In genomic region chr10:91102799-91103590, GRCm38 (mm10) we compare ENCODE assay signal across 21 mouse cellular contexts. TPM values are rescaled to one million over a fixed set of nuclear protein-coding genes. Genes with fewer than 3 reads are reported as not detected.
A peak's percentile ranks its signal among the peaks of the same experiment; 100 is the strongest.
DNase-seq lines count a peak whose midpoint lies in the region; ATAC-seq and TF ChIP-seq lines count a peak whose summit lies in the region.
"Had no signal": no experiment of that assay in that cellular context is flagged by ENCODE, and none has a peak within 500 bp of the region (broad histone marks: within the 10 kb centered on the region; RNA-seq: fewer than 3 reads in every experiment).

No protein-coding gene starts in this region.

- H3K4me2 ChIP-seq in limb, embryonic 14.5 days (replicated peaks; ENCODE audit: low read depth, low read length, severe bottlenecking): no peak overlapping the region
- H3K4me2 ChIP-seq: embryonic facial prominence, embryonic 13.5 days; forebrain, embryonic 13.5 days; hindbrain, embryonic 13.5 days had no signal

- ATAC-seq in limb, embryonic 14.5 days (ENCODE audit: low FRiP score, low read depth): 0 out of 2 replicates have a peak, but pooled peaks have one; percentile 34
- ATAC-seq: activated CD4-positive, CD25-positive, alpha-beta regulatory T cell, adult 4 months; CD4-positive, CD25-positive, alpha-beta regulatory T cell, adult 4 months; forebrain, embryonic 13.5 days; forebrain, postnatal 0 days; hindbrain, postnatal 0 days had no signal

- TF ChIP-seq POLR2A in limb, embryonic 14.5 days (IDR thresholded peaks at IDR 0.05; ENCODE audit: borderline replicate concordance, extremely low read depth, insufficient read depth, insufficient read length): no peak

- H3K36me3 ChIP-seq in limb, embryonic 14.5 days (ENCODE audit: control insufficient read depth, insufficient read depth, low read length): peaks cover 35% of the 10 kb centered on the region
- H3K36me3 ChIP-seq in limb, embryonic 10.5 days: peaks cover 13% of the 10 kb centered on the region

- 86% methylated on average over 14 of the region's 14 CpGs for WGBS in limb, embryonic 14.5 days
- 90% methylated on average over 14 of the region's 14 CpGs for WGBS in limb, embryonic 10.5 days

- DNase-seq in adrenal gland, postnatal 14 days: peak; percentile 13
- no peak for DNase-seq in adrenal gland, adult 2 months
- DNase-seq in limb, embryonic 14.5 days (ENCODE audit: low spot score): no peak
- DNase-seq in limb, embryonic 10.5 days (ENCODE audit: low spot score): no peak
- peak; percentile 51 for DNase-seq in R1 (ENCODE audit: low read depth, low spot score)
- DNase-seq in left cerebral cortex, adult 11 months (ENCODE audit: low spot score): no peak
- no peak for DNase-seq in retina, embryonic 14.5 days (ENCODE audit: low spot score)
- DNase-seq: adrenal gland, adult 8-10 months; B cell, adult 2 months; cerebellum, adult 11 months; cerebellum, adult 8-10 months; cerebellum, postnatal 14 days; forebrain, postnatal 0 days; gastrocnemius, postnatal 14 days; heart, postnatal 10 days had no signal

- H3K27me3 ChIP-seq in limb, embryonic 14.5 days (ENCODE audit: control insufficient read depth, insufficient read depth, low read length): no peaks in the 10 kb centered on the region
- no peaks in the 10 kb centered on the region for H3K27me3 ChIP-seq in limb, embryonic 10.5 days (ENCODE audit: low read depth, poor library complexity, severe bottlenecking)
- H3K27me3 ChIP-seq: embryonic facial prominence, embryonic 13.5 days; forebrain, embryonic 13.5 days; hindbrain, embryonic 13.5 days had no signal

- no peak overlapping the region for H3K4me3 ChIP-seq in limb, embryonic 14.5 days (replicated peaks; ENCODE audit: low read length)
- no peak overlapping the region for H3K4me3 ChIP-seq in limb, embryonic 10.5 days
- H3K4me3 ChIP-seq: embryonic facial prominence, embryonic 13.5 days; forebrain, embryonic 13.5 days; hindbrain, embryonic 13.5 days had no signal

- H3K9ac ChIP-seq in limb, embryonic 14.5 days (ENCODE audit: low read depth, low read length, severe bottlenecking): no peak overlapping the region
- H3K9ac ChIP-seq: embryonic facial prominence, embryonic 13.5 days; forebrain, embryonic 13.5 days; forebrain, postnatal 0 days; hindbrain, embryonic 13.5 days had no signal

- H3K27ac ChIP-seq in limb, embryonic 14.5 days (replicated peaks; ENCODE audit: low read depth, low read length): no peak overlapping the region
- H3K27ac ChIP-seq in limb, embryonic 10.5 days: no peak overlapping the region
- H3K27ac ChIP-seq: embryonic facial prominence, embryonic 13.5 days; forebrain, embryonic 13.5 days; hindbrain, embryonic 13.5 days; hindbrain, postnatal 0 days had no signal

- H3K9me3 ChIP-seq in limb, embryonic 14.5 days (ENCODE audit: control insufficient read depth, low read length): peaks cover 5% of the 10 kb centered on the region; the same call in 1 of the 2 replicates
- 0 out of 2 replicates have a peak, but pooled peaks cover 2% of the 10 kb centered on the region for H3K9me3 ChIP-seq in limb, embryonic 10.5 days (replicated peaks)
- H3K9me3 ChIP-seq: embryonic facial prominence, embryonic 13.5 days; forebrain, embryonic 13.5 days; hindbrain, embryonic 13.5 days had no signal

- no peaks in the 10 kb centered on the region for H3K4me1 ChIP-seq in limb, embryonic 14.5 days (ENCODE audit: control insufficient read depth, insufficient read depth, low read length)
- H3K4me1 ChIP-seq in limb, embryonic 10.5 days: no peaks in the 10 kb centered on the region
- H3K4me1 ChIP-seq: embryonic facial prominence, embryonic 13.5 days; forebrain, embryonic 13.5 days; hindbrain, embryonic 13.5 days had no signal

RNA-seq across cellular contexts. Expression of gene Ikbip, which starts 20.3 kb away (rescaled TPM):
- total RNA-seq in adrenal gland, postnatal 14 days (2021): 30.8 and 34.5 TPM in 2 replicates
- total RNA-seq in adrenal gland, adult 2 months (2021): 10 to 100 TPM; 33.1 to 43.7 TPM
- polyA plus RNA-seq in adrenal gland, adult 2 months (2012; rRNA removed): 1.2 and 2.2 TPM in 2 replicates
- 33.3 and 54.5 TPM in 2 replicates for polyA plus RNA-seq in limb, embryonic 14.5 days (2012; rRNA removed)
- polyA plus RNA-seq in limb, embryonic 14.5 days (2014; fragmentation: Nextera tagmentation; extraction: Ambion mirVana): 79.2 and 82.5 TPM in 2 replicates
- 15.0 and 19.7 TPM in 2 replicates for polyA plus RNA-seq in limb, embryonic 10.5 days (2016; fragmentation: Nextera tagmentation; extraction: Ambion mirVana)

RNA-seq across cellular contexts. Expression of gene Apaf1, which starts 20.4 kb away (rescaled TPM):
- 11.4 and 11.7 TPM in 2 replicates for total RNA-seq in adrenal gland, postnatal 14 days (2021)
- 1 to 10 TPM; 3.5 to 8.3 TPM for total RNA-seq in adrenal gland, adult 2 months (2021)
- 2.9 and 3.3 TPM in 2 replicates for polyA plus RNA-seq in adrenal gland, adult 2 months (2012; rRNA removed)
- polyA plus RNA-seq in limb, embryonic 14.5 days (2012; rRNA removed): 39.4 and 41.5 TPM in 2 replicates
- 33.2 and 40.6 TPM in 2 replicates for polyA plus RNA-seq in limb, embryonic 14.5 days (2014; fragmentation: Nextera tagmentation; extraction: Ambion mirVana)
- polyA plus RNA-seq in limb, embryonic 10.5 days (2016; fragmentation: Nextera tagmentation; extraction: Ambion mirVana): 16.9 and 25.4 TPM in 2 replicates

RNA-seq across cellular contexts. Expression of gene Slc25a3, which starts 20.9 kb away (rescaled TPM):
- 859 and 881 TPM in 2 replicates for total RNA-seq in adrenal gland, postnatal 14 days (2021)
- 1,000 to 10,000 TPM; 1,193 to 1,310 TPM for total RNA-seq in adrenal gland, adult 2 months (2021)
- 1,760 and 3,093 TPM in 2 replicates for polyA plus RNA-seq in adrenal gland, adult 2 months (2012; rRNA removed)
- 420 and 469 TPM in 2 replicates for polyA plus RNA-seq in limb, embryonic 14.5 days (2012; rRNA removed)
- 458 and 481 TPM in 2 replicates for polyA plus RNA-seq in limb, embryonic 14.5 days (2014; fragmentation: Nextera tagmentation; extraction: Ambion mirVana)
- polyA plus RNA-seq in limb, embryonic 10.5 days (2016; fragmentation: Nextera tagmentation; extraction: Ambion mirVana): 412 and 416 TPM in 2 replicates

Comparison
In these comparisons a context has a peak if more than half of its experiments do, and no peak if none do; other contexts are left out.
1. DNase-seq: peak in adrenal gland, postnatal 14 days (single experiment) and R1 (single experiment); none in adrenal gland, adult 2 months (single experiment), limb, embryonic 14.5 days (single experiment), limb, embryonic 10.5 days (single experiment), left cerebral cortex, adult 11 months (single experiment) and retina, embryonic 14.5 days (single experiment).